Mouse (Mus musculus): ENCODE results near the gene Ppp1r16b.
A peak's percentile ranks its signal among the peaks of the same experiment; 100 is the strongest.
"Not testable (repeated sequence)": the region's sequence is repeated elsewhere in the genome, so short reads cannot be mapped to it uniquely, and the experiment has no call there.

Gene Ppp1r16b

GRCm38 (mm10) chr2:158721481-158721880 lies 56.3 kb downstream of the Ppp1r16b start:
- no peak for DNase-seq (ENCODE audit: low read depth, low spot score)

DNA sequence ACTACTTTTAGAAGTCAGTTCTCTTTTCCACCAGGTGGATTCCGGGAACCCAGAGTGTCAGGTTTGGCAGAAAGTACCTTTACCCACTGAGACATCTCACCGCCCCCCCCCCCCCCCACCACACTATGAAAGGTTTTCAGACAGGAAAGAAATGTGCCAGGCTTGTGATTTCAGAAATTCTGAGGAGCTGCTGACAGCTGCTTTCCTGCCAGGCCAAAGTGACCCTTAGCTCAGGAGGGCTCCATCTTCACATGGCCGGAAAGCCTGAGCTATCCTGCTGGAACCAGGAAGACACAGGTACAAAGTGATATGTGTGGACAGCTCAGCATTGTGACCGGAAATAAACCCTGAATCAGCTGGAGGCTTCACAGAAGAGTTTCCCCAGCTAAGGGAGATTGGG lies 56.9 kb downstream of the Ppp1r16b start:
- DNase-seq (ENCODE audit: low read depth, low spot score) = no peak

DNA sequence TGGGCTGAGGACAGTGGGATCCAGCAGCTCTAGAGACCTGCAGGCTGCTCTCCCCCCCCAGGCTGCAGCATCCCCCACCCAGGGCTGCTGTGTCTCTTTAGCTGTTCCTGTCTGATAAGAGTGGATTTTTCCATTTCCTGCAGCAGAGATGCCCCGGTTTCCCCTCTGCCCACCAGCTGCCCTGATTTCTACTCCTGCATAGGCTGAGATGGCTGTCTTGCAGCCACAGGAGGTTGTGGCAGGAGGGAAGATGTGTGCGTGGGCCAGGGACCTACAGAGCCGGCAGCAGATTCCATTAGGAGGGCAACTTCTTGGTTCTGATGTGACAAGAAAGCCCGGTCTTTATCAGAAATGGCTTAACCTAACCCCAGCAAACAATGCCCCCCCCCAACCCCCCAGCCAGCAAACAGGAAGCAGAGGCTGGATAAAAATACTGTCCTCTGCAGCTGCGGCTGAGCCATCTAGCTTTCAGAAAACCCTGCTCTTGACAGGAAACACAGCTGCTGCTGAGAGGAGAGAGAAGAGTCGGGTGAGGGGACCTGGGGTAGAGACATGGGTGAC lies 57.9 kb downstream of the Ppp1r16b start:
- DNase-seq (ENCODE audit: low read depth, low spot score) = no peak

- DNase-seq (ENCODE audit: low read depth, low spot score) = no peak
These were observed 58.6 kb downstream of the Ppp1r16b start for GRCm38 (mm10) chr2:158723806-158724205.

DNA sequence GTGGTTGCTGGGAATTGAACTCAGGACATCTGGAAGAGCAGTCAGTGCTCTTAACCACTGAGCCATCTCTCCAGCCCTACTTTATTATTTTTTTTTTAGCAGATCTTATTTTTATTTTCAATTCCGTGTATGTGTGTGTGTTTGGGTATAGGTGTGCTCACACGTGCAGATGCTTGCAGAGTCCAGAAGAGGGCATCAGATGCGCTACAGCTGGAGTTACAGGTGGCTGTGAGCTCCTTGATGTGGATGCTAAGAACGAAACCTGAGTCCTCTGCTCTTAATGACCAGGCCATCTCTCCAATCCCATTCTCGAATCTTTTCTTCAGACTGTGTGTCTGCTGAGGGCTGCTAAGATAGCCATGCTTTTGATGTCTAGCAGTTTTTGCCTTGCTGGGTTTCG lies 61.1 kb downstream of the Ppp1r16b start:
- DNase-seq (ENCODE audit: low read depth, low spot score) = no peak

GRCm38 (mm10) chr2:158728061-158728815 lies 63.0 kb downstream of the Ppp1r16b start:
- DNase-seq (ENCODE audit: low read depth, low spot score) = peak; percentile 16

DNA sequence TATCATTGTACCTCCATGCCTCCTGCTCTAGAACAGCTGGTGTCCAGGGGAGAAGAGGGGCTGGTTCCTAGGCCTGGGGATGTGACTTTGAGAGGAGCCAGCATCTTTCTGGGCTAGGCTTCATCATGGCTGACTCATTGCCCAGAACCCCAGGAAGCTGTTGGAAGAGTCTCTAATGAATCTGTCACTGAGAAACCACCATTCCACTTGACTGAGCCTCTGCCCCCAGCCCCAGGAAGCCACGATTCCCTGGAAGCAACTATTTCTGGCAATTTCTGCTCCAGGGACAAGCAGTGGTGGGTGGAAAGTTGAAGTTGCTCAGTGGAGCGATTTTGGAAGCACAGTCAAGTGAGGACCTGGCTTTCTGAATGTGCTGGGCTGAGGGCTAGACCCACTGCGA lies 65.7 kb downstream of the Ppp1r16b start:
- no peak for DNase-seq (ENCODE audit: low read depth, low spot score)

DNA sequence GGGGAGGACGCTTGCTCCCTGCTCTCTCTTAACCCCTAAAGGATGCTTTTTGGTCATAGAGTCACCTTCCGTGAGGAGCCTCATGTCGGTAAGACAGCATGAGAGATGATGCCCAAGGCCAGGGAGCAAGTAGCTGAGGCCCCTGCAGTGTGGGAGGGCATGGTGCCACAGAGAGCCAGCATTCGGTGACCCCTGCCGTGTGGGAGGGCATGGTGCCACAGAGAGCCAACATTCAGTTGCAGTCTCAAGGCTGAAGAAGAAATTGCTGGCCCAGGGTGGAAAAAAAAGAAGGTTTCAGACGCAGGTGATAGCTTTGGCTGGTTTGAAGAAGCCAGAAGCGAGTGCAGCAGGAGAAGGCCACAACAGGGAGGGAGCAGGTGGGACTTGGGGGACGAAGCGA lies 67.3 kb downstream of the Ppp1r16b start:
- DNase-seq (ENCODE audit: low read depth, low spot score) = no peak

DNA sequence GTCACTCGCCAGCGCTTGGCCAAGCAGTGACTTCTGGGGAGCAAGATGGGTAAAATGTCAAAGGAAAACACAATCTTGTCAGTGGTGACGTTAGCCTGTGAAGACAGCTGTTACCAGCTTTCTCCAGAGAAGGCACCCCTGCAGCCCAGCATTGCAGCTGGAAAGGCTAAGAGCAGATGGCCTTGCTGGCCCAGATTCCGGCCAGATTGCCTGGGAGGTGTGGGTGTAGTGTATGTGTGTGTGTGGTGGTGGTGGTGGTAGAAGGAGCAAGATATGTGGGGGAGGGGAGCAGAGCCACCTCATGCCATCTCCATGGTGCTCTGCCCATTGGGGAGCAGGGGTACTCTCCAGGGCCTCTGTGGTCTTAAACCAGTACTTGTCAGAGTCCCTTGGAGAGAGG lies 67.9 kb downstream of the Ppp1r16b start:
- DNase-seq (ENCODE audit: low read depth, low spot score) = no peak

DNA sequence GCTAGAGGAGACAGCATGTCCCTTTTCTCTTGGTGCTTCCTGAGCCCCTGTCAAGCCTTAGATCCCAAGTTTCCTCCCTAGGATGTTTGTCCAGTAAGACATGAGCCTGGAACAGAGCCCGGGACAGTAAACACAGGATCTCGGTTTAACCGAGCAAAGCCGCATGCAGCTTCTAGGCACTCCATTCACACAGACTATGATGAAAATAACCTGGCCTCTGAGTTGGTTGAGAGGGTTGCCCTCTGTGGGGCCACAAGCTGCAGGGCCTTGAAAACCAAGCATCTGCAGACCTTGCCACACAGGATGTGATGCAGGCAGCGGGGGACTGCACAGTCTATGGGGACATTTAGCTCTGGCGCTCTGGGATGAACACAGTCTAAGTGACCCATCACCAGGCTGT lies 68.7 kb downstream of the Ppp1r16b start:
- DNase-seq (ENCODE audit: low read depth, low spot score) = no peak

DNA sequence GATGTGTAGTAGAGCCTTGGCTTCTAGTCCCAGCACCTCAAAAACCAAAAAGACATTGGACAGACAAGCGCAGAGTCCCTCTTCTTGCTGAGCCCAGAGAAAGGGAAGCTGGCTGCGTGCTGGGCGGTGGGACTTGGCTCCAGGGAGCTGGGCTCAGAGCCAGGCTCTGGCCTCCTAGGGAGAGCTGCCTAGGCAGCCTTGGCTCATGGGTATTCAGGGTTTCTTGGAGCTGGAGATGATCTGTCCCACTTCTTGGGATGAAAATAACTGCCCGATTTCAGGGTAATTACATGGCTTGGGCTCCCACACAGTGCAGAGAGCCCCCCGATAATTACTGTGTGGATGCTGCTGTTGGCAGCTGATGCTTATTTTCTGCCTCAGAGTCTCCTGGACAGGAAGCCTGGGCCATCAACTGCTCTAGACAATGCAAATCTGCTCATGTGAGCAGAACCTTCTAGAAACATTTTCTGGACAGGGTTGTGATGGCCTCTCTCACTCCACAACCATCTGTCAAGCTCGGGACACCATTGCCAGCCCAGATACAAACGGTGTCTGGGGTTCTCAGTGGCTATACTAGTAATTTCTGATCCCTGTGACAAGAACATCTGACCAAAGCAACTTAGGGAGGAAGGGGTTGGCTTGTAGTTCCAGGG lies 69.4 kb downstream of the Ppp1r16b start:
- no peak for DNase-seq (ENCODE audit: low read depth, low spot score)

DNA sequence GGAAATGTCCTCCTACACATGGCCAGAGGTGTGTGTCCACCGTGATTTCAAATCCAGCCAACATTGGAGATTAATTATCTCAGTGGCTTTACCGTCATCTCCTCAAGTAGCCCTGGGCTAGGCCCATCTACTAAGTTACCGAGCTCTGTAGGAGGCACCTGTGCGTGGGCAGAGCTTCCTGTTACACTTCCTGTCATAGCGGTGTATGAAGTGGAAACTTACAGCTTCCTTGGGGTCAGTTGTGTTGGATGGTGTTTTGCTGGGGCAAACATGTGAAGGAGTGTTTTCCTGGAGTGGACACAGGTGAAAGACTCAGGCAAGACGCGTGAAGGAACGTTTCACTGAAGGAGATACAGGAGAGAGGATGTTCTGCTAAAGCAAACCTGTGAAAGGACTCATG lies 70.1 kb downstream of the Ppp1r16b start:
- DNase-seq (ENCODE audit: low read depth, low spot score) = no peak

- DNase-seq (ENCODE audit: low read depth, low spot score) = not testable (repeated sequence)
These were observed 71.0 kb downstream of the Ppp1r16b start for GRCm38 (mm10) chr2:158736247-158736646.

DNA sequence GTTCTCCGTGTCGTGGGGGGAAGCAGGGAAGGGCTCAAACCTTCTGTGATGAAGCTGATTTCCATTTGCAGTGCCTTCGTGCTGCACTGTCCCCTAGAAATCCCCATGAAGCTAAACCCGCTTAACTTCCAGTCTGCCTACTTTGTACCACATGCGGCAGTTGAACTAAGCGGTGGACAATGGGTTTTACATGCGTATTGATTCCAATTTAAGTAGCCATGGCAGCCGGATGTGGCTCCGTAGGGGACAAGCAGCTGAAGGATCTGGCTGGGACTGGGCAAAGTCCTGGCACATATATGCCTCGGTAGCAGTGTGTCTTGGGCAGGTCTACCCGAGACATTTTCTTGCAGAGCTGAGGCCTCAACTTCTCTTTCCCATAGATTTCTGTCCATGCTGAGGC lies 73.4 kb downstream of the Ppp1r16b start:
- DNase-seq (ENCODE audit: low read depth, low spot score) = no peak

GRCm38 (mm10) chr2:158739113-158739512 lies 73.9 kb downstream of the Ppp1r16b start:
- DNase-seq (ENCODE audit: low read depth, low spot score) = no peak

DNA sequence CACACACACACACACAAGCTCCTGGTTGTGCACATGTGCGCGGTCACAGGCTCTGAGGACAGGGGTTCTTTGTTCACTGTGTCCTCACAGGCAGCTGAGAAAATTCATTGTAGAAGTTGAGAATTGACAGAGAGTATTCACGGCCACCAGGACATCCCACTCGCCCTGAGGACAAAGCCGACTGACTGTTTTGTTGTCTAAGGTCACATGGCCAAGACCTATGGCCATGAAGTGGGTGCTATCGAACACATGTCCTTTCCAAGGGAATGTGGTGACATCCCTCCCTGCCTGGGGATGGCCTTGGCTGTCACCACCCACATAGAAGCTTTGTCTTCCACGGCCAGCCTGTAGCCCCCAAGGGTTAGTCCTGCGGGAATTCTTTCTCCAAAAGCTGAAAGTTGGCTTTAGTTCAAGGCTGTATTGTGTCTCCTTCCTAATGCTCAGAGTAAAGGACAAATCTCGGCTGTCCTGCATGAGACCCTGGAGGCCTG lies 75.9 kb downstream of the Ppp1r16b start:
- DNase-seq (ENCODE audit: low read depth, low spot score) = no peak

GRCm38 (mm10) chr2:158742431-158742830 lies 77.2 kb downstream of the Ppp1r16b start:
- no peak for DNase-seq (ENCODE audit: low read depth, low spot score)

DNA sequence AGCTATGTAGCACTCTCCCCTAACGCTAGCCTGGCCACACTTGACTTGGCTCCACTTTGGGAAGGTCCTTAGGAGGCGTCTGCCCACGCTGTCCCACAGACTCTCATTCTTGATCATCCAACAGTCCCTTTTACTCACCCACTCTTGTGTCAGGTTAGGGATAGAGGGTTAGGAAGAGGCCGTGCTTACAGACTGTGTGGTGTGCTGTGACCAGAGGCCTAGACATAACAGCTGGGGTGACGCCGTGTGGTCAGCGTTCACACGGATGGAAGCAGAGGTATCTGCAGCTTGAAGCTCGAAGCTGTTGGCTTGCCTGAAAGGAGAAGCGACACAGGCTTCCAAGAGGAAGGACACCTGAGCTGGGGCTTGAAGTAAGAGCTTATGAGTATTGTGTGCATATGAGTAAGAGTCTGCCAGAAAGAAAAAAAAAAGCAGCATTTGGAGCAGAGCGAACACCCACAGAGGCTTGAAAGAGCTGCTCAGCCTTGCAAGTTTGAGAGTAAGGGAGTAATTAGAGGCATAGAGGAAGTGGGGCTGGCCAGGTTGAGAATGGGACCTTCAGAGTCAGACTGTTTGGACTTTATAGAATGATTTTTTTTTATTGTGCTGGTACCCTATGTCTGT lies 78.4 kb downstream of the Ppp1r16b start:
- DNase-seq (ENCODE audit: low read depth, low spot score) = no peak

GRCm38 (mm10) chr2:158745049-158745482 lies 79.9 kb downstream of the Ppp1r16b start:
- peak; percentile 20 for DNase-seq (ENCODE audit: low read depth, low spot score)

DNA sequence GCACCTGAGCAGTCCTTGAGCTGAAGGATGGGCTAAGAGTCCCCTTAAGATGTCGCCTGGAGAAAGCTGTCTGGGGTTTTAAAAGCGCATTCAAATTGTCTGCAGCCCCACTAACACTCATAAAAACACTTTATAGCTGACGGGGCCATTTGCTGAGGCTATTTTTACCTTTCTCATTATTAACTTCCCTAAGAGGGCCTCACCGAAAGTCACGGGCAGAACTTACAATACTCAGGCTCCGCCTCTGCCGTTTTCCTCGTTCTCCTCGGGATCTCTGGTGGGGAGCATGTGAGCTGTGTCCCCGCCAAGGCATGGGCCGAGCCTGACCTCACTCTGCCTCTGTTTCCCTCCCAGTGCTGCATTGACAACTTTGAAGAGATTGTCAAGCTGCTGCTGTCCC lies 81.0 kb downstream of the Ppp1r16b start:
- DNase-seq (ENCODE audit: low read depth, low spot score) = no peak

DNA sequence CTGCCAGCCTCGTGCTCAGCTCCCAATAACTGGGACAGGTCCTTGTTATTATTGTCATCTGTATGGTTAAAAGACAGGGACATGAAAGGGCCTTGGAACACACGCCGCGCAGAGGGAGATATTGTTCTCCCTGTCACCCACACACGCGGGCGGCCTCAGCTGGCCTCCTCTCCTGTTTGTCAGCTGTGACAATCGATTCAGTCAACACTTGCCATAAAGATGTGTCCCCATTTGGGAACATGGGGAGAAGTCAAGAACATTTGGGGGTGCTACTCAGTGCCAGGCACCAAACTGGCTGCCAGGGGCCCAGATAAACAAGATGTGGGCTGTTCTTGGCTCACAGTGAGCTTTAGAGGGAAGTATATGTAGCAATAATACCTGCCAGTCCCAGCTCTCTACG lies 84.2 kb downstream of the Ppp1r16b start:
- no peak for DNase-seq (ENCODE audit: low read depth, low spot score)

DNA sequence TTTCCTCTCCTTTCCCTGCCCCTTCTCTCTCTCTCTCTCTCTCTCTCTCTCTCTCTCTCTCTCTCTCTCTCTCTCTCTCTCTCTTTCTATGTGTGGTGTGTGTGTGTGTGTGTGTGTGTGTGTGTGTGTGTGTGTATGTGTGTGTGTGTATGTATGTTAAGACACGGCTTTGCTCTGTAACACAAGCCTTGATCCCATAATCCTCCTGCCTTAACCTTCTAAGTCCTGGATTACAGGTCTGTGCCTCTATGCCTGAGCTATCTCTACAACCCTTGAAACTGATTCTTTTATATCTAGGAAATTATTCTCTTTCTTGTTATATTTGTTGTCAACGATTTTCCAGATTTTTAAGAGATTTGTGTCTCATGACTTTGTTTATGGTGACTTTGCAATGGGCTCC lies 95.0 kb downstream of the Ppp1r16b start:
- DNase-seq (ENCODE audit: low read depth, low spot score) = no peak

All from WW6 (cell line).